Mouse (Mus musculus): ENCODE data around the gene Bmper. TPM values are rescaled to one million over a fixed set of nuclear protein-coding genes. Genes with fewer than 3 reads are reported as not detected.
A peak's percentile ranks its signal among the peaks of the same experiment; 100 is the strongest.

Gene Bmper
- polyA plus RNA-seq, 1 experiment = 17.2 TPM

GRCm38 (mm10) chr9:23464981-23465630 is 242.2 kb downstream of the Bmper start:
- TF ChIP-seq POLR2A (IDR thresholded peaks at IDR 0.05; ENCODE audit: low read depth, low read length) = no peak
- Histone ChIP-seq H3K27ac (ENCODE audit: insufficient read depth, low read length) (peak overlapping the region; percentile 81), H3K4me1 (ENCODE audit: control insufficient read depth, insufficient read depth, low read length) (peaks cover 6% of the 10 kb centered on the region), H3K4me3 (ENCODE audit: insufficient read depth, low read length) (no peak overlapping the region)

GRCm38 (mm10) chr9:23469886-23470285 is 247.0 kb downstream of the Bmper start:
- peaks cover 5% of the 10 kb centered on the region for H3K4me1 ChIP-seq (ENCODE audit: control insufficient read depth, insufficient read depth, low read length)
- H3K4me3 ChIP-seq (ENCODE audit: insufficient read depth, low read length) = no peak overlapping the region
- TF ChIP-seq CTCF (IDR thresholded peaks at IDR 0.05; ENCODE audit: borderline replicate concordance, insufficient read depth, low read length) (no peak), POLR2A (IDR thresholded peaks at IDR 0.05; ENCODE audit: low read depth, low read length) (no peak)

DNA sequence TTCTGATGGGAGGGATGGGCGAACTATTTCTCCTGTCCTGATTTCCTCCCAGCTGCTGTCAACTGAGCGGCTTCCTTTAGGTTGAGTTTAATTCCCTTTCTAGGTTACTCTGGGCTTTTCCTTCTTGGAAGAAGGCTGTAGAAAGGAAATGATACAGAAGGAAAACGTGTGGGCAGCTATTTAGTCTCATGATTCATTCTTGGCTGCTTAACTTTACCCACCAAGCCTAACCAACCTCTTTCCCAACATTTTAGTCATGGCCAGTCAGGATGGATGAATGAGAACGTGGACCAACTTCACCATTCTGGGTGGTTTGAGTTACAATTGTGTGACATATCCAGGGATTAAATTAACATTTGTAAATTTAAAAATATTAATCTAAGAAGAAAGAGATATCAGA is 263.0 kb downstream of the Bmper start:
- H3K4me3 ChIP-seq (ENCODE audit: insufficient read depth, low read length) = no peak overlapping the region
- H3K27ac ChIP-seq (ENCODE audit: insufficient read depth, low read length) = peak overlapping the region; percentile 66
- H3K4me1 ChIP-seq (ENCODE audit: control insufficient read depth, insufficient read depth, low read length) = peaks cover 5% of the 10 kb centered on the region
- TF ChIP-seq POLR2A (IDR thresholded peaks at IDR 0.05; ENCODE audit: low read depth, low read length) (no peak), CTCF (IDR thresholded peaks at IDR 0.05; ENCODE audit: borderline replicate concordance, insufficient read depth, low read length) (no peak)

More at GRCm38 (mm10) chr9:23469886-23470285, 247.0 kb downstream of the Bmper start:
- no peak overlapping the region for H3K27ac ChIP-seq (ENCODE audit: insufficient read depth, low read length)

DNA sequence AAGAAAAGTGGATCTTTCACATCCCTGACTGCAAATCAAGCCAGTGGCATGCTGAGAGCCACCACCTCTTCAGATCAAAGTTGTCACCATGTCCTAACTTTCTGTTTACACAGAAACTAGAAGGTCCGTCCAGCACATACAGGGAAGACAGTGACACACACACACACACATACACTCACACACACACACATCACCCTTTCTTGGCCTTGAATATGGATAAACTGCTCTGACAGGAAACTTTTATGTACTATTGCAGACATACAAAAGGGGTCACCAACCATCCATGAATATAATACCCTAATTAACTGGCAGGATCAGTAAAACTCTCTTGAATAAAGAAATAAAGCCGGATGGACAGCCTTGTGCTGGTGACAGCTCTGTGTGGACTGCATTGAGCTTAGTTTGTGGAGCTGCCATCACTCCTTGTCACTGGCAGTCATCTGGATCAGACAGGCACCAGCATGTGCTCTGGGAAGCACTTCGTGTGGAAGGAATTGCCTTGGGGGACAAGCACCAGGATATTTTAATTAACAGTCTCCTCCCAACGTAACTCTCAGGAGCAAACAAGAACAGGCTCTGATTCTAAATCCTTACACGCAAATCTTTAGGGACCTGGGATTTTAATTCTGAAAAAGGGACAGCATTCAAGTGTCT is 264.0 kb downstream of the Bmper start:
- Histone ChIP-seq H3K4me1 (ENCODE audit: control insufficient read depth, insufficient read depth, low read length) (peaks cover 5% of the 10 kb centered on the region), H3K4me3 (ENCODE audit: insufficient read depth, low read length) (no peak overlapping the region), H3K27ac (ENCODE audit: insufficient read depth, low read length) (no peak overlapping the region; the same call in 1 of the 2 replicates)
- TF ChIP-seq CTCF (IDR thresholded peaks at IDR 0.05; ENCODE audit: borderline replicate concordance, insufficient read depth, low read length) (no peak), POLR2A (IDR thresholded peaks at IDR 0.05; ENCODE audit: low read depth, low read length) (no peak)

- Histone ChIP-seq H3K27ac (ENCODE audit: insufficient read depth, low read length) (no peak overlapping the region), H3K4me1 (ENCODE audit: control insufficient read depth, insufficient read depth, low read length) (peaks cover 5% of the 10 kb centered on the region), H3K4me3 (ENCODE audit: insufficient read depth, low read length) (no peak overlapping the region)
- no peak for TF ChIP-seq POLR2A (IDR thresholded peaks at IDR 0.05; ENCODE audit: low read depth, low read length)
- no peak for TF ChIP-seq CTCF (IDR thresholded peaks at IDR 0.05; ENCODE audit: borderline replicate concordance, insufficient read depth, low read length)
Measured at GRCm38 (mm10) chr9:23488265-23488664, 265.4 kb downstream of the Bmper start.

GRCm38 (mm10) chr9:23495400-23495799 is 272.5 kb downstream of the Bmper start:
- H3K27ac ChIP-seq (ENCODE audit: insufficient read depth, low read length) = peak overlapping the region; percentile 80; the same call in 1 of the 2 replicates
- TF ChIP-seq POLR2A (IDR thresholded peaks at IDR 0.05; ENCODE audit: low read depth, low read length) (no peak), CTCF (IDR thresholded peaks at IDR 0.05; ENCODE audit: borderline replicate concordance, insufficient read depth, low read length) (no peak)
- H3K4me1 ChIP-seq (ENCODE audit: control insufficient read depth, insufficient read depth, low read length) = no peaks in the 10 kb centered on the region
- H3K4me3 ChIP-seq (ENCODE audit: insufficient read depth, low read length) = no peak overlapping the region

GRCm38 (mm10) chr9:23497626-23498025 is 274.8 kb downstream of the Bmper start:
- H3K4me3 ChIP-seq (ENCODE audit: insufficient read depth, low read length) = no peak overlapping the region
- no peak for TF ChIP-seq CTCF (IDR thresholded peaks at IDR 0.05; ENCODE audit: borderline replicate concordance, insufficient read depth, low read length)
- no peak for TF ChIP-seq POLR2A (IDR thresholded peaks at IDR 0.05; ENCODE audit: low read depth, low read length)
- H3K27ac ChIP-seq (ENCODE audit: insufficient read depth, low read length) = no peak overlapping the region
- H3K4me1 ChIP-seq (ENCODE audit: control insufficient read depth, insufficient read depth, low read length) = no peaks in the 10 kb centered on the region

- TF ChIP-seq CTCF (IDR thresholded peaks at IDR 0.05; ENCODE audit: borderline replicate concordance, insufficient read depth, low read length) (no peak), POLR2A (IDR thresholded peaks at IDR 0.05; ENCODE audit: low read depth, low read length) (no peak)
- no peak overlapping the region for H3K27ac ChIP-seq (ENCODE audit: insufficient read depth, low read length)
- H3K4me1 ChIP-seq (ENCODE audit: control insufficient read depth, insufficient read depth, low read length) = no peaks in the 10 kb centered on the region
- no peak overlapping the region for H3K4me3 ChIP-seq (ENCODE audit: insufficient read depth, low read length)
Measured at GRCm38 (mm10) chr9:23533870-23534269, 311.0 kb downstream of the Bmper start.

Measured in embryonic fibroblast, embryonic 13.5 days (primary cell).